Mouse (Mus musculus) embryonic facial prominence, embryonic 14.5 days (tissue): ENCODE results near the gene Tecrl. TPM values are rescaled to one million over a fixed set of nuclear protein-coding genes. Genes with fewer than 3 reads are reported as not detected.
A peak's percentile ranks its signal among the peaks of the same experiment; 100 is the strongest.

Experiments
- ATAC-seq: fragments of 200-750 bp; cut with Nextera tagmentation; 2 replicates; pipeline ENCODE4 v1.8.0; 2017; ENCODE audit warnings: low read depth, moderate number of reproducible peaks, moderate TSS enrichment
- DNase-seq: peaks from one replicate; pipeline ENCODE4 v3.0.0-alpha.2; 2015; ENCODE audit warnings: low spot score
- H3K27ac ChIP-seq: fragments of 300-500 bp; sonication (generic); replicated peaks from 2 replicates; pipeline ENCODE4 v1.5.1; 2014; ENCODE audit warnings: low read depth, mild to moderate bottlenecking, low read length, moderate library complexity
- H3K27me3 ChIP-seq: fragments of 300-500 bp; sonication (generic); replicated peaks from 2 replicates; pipeline ENCODE4 v1.6.1; 2014; ENCODE audit warnings: low read length; ENCODE audit not compliant: control insufficient read depth, insufficient read depth
- H3K36me3 ChIP-seq: fragments of 300-500 bp; sonication (generic); 2 replicates; pipeline ENCODE4 v1.6.1; 2014; ENCODE audit warnings: low read length, mixed read lengths; ENCODE audit not compliant: control insufficient read depth, insufficient read depth
- H3K4me1 ChIP-seq: fragments of 300-500 bp; sonication (generic); 2 replicates; pipeline ENCODE4 v1.6.1; 2014; ENCODE audit warnings: antibody characterized with exemption, low read length; ENCODE audit not compliant: control insufficient read depth, insufficient read depth
- H3K4me2 ChIP-seq: fragments of 300-500 bp; sonication (generic); 2 replicates; pipeline ENCODE4 v1.6.1; 2014; ENCODE audit warnings: low read depth, mild to moderate bottlenecking, low read length, moderate library complexity, mixed read lengths
- H3K4me3 ChIP-seq: fragments of 300-500 bp; sonication (generic); 2 replicates; pipeline ENCODE4 v1.5.1; 2014; ENCODE audit warnings: low read depth, mild to moderate bottlenecking, low read length
- H3K9ac ChIP-seq: fragments of 300-500 bp; sonication (generic); 2 replicates; pipeline ENCODE4 v1.6.1; 2014; ENCODE audit warnings: low read depth, mild to moderate bottlenecking, low read length, moderate library complexity, mixed read lengths
- H3K9me3 ChIP-seq: fragments of 300-500 bp; sonication (generic); 2 replicates; pipeline ENCODE4 v1.6.1; 2016; ENCODE audit warnings: low read length; ENCODE audit not compliant: control insufficient read depth
- WGBS: fragments of 180-500 bp; shearing (Covaris S2); extraction: QIAGEN DNeasy Blood & Tissue Kit; methylation state at CpG from one replicate; pipeline ENCODE4 v1.1.7; 2014; 5-methylcytosine and 5-hydroxymethylcytosine counted together
- polyA plus RNA-seq: library from polyadenylated mRNA; unstranded; fragments of >200 nt; fragmentation: Nextera tagmentation; extraction: Ambion mirVana; gene quantifications from 2 replicates; pipeline ENCODE4 v1.2.1, GENCODE M21; 2014

Tecrl gene
- 5.0 and 7.6 TPM in 2 replicates for polyA plus RNA-seq

DNA sequence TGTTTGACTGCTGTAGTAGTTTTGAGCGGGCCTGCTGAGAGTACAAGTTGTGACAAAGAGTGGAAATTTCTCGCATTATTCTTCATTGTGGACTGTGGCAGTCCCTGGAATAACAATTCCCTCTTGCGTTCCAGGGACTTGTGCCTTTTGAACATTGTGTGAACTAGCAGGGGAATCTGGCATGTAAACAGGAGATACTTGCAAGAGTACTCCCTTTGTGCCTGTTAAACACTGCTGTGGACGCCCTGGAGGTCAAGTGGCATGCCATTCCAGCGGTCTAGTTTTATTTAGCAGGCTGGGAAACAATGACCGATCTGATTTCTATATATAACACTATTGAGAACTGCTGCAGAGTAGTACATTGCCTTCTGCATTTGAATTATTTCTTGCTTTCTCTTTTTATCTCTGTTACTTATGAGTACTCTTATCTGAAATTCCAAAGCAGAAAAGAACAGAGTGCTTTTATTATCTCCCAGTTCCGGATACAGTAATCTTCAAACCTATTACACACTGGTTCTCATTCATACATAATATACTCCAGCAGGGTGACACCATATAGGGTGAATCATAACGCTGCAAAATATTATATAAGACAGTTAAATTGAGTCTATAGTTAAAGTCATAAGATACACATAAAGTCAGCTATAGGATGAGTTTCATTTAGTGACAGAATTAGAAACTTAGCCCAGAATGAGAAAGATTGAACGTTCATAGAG is at the start of gene Tecrl:
Gene Tecrl, minus strand, starts transcription at position 350 of the 716 bp plus-strand sequence.
- no peak within 1 kb of the TSS for H3K4me2 ChIP-seq
- no peaks in the 10 kb centered on the region for H3K36me3 ChIP-seq
- H3K27ac ChIP-seq = no peak within 1 kb of the TSS
- no peak within 1 kb of the TSS for H3K9ac ChIP-seq
- H3K27me3 ChIP-seq = no peaks in the 10 kb centered on the region
- 31% methylated on average over 9 of the region's 9 CpGs for WGBS
- ATAC-seq (no peak), DNase-seq (peak; percentile 35)
- no peaks in the 10 kb centered on the region for H3K4me1 ChIP-seq
- H3K4me3 ChIP-seq = no peak within 1 kb of the TSS
- no peaks in the 10 kb centered on the region for H3K9me3 ChIP-seq

DNA sequence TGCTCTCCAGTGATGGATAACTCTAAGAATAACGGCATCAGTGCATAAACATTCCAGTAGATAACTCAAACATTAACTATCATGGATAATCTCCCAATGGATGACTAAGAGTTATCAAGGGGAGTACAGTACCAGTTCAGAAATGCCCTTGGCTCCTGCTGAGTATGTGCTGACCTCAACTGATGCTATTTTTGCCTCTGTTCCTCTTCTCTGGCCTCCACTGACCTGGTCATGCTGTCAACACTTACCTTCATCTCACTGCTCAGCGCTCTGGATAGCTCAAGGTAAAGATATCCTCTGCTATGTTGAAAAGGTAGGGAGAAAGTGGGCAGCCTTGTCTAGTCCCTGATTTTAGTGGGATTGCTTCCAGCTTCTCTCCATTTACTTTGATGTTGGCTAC is 30.0 kb upstream of the Tecrl start:
- no peaks in the 10 kb centered on the region for H3K4me1 ChIP-seq
- no peak overlapping the region for H3K4me2 ChIP-seq
- H3K27me3 ChIP-seq = no peaks in the 10 kb centered on the region
- WGBS = 76% methylated on average over 2 of the region's 2 CpGs
- DNase-seq (no peak), ATAC-seq (no peak)
- no peaks in the 10 kb centered on the region for H3K9me3 ChIP-seq
- no peaks in the 10 kb centered on the region for H3K36me3 ChIP-seq
- no peak overlapping the region for H3K9ac ChIP-seq
- no peak overlapping the region for H3K4me3 ChIP-seq
- no peak overlapping the region for H3K27ac ChIP-seq

DNA sequence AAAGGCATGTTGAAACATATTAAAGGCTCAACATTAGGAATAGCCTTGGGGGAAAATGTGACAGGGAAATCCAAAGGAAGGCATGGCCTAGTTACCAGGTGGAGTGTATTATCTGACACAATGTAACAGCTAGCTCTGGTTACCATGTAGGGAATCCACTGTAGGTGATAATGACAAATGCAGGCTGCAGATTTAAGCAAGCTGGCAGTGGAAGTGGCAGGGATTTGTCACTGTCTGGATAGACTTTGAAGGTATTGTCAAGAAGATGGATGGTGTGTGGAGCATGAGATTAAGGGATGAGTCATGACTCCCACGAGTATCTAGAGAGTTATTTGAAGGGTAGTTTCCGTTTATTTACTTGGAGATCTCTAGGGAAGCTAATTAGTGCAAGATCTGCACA is 3.4 kb downstream of the Tecrl start:
- no peaks in the 10 kb centered on the region for H3K36me3 ChIP-seq
- no peaks in the 10 kb centered on the region for H3K4me1 ChIP-seq
- H3K4me2 ChIP-seq = no peak overlapping the region
- no peaks in the 10 kb centered on the region for H3K27me3 ChIP-seq
- 33% methylated on average over 2 of the region's 2 CpGs for WGBS
- ATAC-seq (no peak), DNase-seq (peak; percentile 5)
- H3K9me3 ChIP-seq = no peaks in the 10 kb centered on the region
- H3K27ac ChIP-seq = no peak overlapping the region
- no peak overlapping the region for H3K4me3 ChIP-seq
- H3K9ac ChIP-seq = no peak overlapping the region

DNA sequence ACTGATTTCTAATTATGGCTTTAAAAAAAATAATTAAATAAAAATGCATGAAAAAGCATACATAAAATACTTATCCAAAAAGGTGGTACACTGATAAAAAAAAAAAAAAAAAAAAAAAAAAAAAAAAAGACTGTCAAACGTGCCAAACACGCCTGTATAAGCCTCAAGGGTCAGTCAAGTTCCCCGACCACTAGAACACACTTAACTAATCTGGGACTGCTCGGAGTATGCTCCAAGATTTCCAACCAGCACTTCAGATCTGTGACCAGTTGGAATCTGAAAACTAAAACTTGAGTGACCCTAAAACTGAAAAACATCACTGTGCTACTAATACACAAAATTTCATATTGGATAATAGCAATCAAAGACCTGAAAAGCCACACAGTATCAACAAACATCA is 15.9 kb downstream of the Tecrl start:
- ATAC-seq (no peak), DNase-seq (no peak)
- WGBS = 81% methylated on average over 4 of the region's 4 CpGs
- Histone ChIP-seq H3K9ac (no peak overlapping the region), H3K4me1 (no peaks in the 10 kb centered on the region), H3K9me3 (no peaks in the 10 kb centered on the region), H3K27ac (no peak overlapping the region), H3K4me3 (no peak overlapping the region), H3K27me3 (no peaks in the 10 kb centered on the region), H3K36me3 (no peaks in the 10 kb centered on the region), H3K4me2 (no peak overlapping the region)

DNA sequence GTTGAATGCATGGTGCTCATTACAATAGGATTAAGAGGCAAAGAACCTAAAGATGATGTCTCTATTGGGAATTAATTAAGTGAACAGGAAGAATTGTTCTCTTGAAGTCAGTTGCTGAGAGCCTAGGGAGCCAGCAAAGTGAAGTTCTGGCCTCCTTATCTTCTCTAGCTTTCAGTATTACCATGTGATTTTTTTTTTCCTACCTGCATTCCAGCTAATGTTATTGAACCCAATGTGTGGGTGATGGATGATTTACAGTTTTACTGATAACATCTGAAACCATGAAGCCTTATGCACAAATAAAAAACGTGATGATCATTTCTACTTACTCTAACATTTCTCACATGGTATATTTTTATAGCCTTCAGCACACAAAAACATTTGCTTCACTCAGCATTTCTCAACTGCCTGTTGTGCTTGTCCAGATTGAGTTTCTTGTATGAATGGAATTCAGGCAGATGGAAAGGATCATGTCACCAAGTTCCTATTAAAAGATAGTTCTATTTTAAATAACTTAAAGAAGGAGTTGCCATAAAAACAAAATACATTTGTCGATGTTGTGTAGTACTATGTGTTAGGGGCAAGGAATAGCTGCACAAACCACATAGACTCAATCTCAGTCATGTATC is 87.7 kb downstream of the Tecrl start:
- WGBS = 57% methylated on average over 2 of the region's 2 CpGs
- Histone ChIP-seq H3K4me3 (no peak overlapping the region), H3K27ac (no peak overlapping the region), H3K36me3 (no peaks in the 10 kb centered on the region), H3K27me3 (no peaks in the 10 kb centered on the region), H3K9ac (no peak overlapping the region), H3K9me3 (no peaks in the 10 kb centered on the region), H3K4me1 (no peaks in the 10 kb centered on the region), H3K4me2 (no peak overlapping the region)
- peak; percentile 41; the same call in 1 of the 2 replicates for ATAC-seq
- DNase-seq = peak; percentile 52

DNA sequence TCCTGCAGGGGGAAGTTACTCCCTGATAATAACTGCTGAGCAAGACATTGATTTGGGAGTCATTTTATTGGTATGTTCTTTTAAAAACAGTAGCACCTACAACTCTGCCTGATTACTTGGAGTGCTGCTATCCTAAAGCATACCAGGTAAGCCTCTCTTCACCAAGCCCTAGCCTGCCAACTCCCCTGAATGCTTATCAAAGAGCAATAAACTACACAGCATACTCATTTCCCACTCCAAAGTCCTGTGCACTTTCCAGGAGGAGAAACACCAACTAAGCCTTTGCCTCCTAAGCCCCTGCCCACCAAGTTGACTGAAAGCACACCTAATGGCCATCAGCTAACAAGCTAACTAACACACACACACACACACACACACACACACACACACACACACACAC is 94.9 kb downstream of the Tecrl start:
- Histone ChIP-seq H3K36me3 (no peaks in the 10 kb centered on the region), H3K27me3 (no peaks in the 10 kb centered on the region), H3K27ac (no peak overlapping the region), H3K9ac (no peak overlapping the region), H3K4me3 (no peak overlapping the region), H3K9me3 (no peaks in the 10 kb centered on the region), H3K4me1 (no peaks in the 10 kb centered on the region), H3K4me2 (no peak overlapping the region)
- ATAC-seq (no peak), DNase-seq (no peak)

DNA sequence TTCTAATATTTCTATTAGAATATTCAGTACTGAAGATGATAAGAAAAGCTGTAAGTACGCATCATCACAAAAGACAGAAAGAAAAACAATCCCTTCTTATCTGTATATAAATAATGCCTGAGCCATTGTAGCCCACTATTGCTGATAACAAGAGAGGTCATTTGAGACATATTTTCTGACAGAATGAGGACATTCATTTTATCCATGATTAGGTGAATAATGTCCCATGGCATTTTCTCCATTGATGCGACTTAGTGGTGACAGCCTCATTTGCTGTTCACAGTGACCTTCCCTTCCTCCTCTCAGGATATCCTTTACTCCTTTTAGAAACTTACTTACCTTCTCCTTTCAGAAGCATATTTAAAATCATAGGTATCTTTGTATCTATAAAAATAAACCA is 100.9 kb downstream of the Tecrl start:
- Histone ChIP-seq H3K4me2 (no peak overlapping the region), H3K27me3 (no peaks in the 10 kb centered on the region), H3K9ac (no peak overlapping the region), H3K36me3 (no peaks in the 10 kb centered on the region), H3K27ac (no peak overlapping the region), H3K9me3 (no peaks in the 10 kb centered on the region), H3K4me1 (no peaks in the 10 kb centered on the region), H3K4me3 (no peak overlapping the region)
- no peak for DNase-seq
- 86% methylated on average over 2 of the region's 2 CpGs for WGBS
- no peak for ATAC-seq

DNA sequence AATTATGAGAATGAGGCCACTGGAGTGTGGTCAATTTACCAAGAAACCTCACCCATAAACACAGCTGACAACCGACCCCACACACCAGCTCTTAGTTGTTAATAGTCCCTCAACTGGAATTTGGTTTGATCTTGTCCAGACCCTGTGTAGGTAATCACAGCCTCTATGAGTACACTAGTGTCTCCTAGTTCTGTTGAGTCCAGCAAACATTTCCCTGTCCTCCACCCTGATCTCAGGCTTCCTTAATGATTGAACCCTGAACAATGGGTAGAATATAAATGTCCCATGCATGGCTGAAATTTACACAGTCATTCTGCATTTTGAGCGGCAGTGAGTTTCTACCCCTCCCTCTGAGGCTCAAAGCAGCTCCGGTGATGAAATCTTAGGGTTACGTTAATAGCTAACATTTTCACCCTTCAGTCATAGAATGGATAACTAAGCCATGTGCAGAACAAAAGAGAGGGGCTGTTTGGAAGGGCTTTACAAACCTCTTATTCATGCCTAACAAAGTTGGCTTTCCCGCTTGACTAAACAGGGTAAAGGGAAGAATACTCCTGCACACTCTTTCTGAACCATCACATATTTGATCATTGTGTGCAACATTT is 116.0 kb downstream of the Tecrl start:
- no peak overlapping the region for H3K27ac ChIP-seq
- no peaks in the 10 kb centered on the region for H3K36me3 ChIP-seq
- WGBS = 66% methylated on average over 5 of the region's 5 CpGs
- H3K4me1 ChIP-seq = no peaks in the 10 kb centered on the region
- H3K9ac ChIP-seq = no peak overlapping the region
- no peaks in the 10 kb centered on the region for H3K9me3 ChIP-seq
- H3K4me2 ChIP-seq = no peak overlapping the region
- ATAC-seq = no peak
- H3K4me3 ChIP-seq = no peak overlapping the region
- H3K27me3 ChIP-seq = no peaks in the 10 kb centered on the region
- DNase-seq = peak; percentile 2
